Mouse (Mus musculus): Measurements from ENCODE around the gene Sbds. TPM values are rescaled to one million over a fixed set of nuclear protein-coding genes. Genes with fewer than 3 reads are reported as not detected.

Sbds gene
- 97.7 and 105 TPM in 2 replicates for polyA plus RNA-seq (2015; fragmentation: Nextera tagmentation; extraction: Ambion mirVana)

DNA sequence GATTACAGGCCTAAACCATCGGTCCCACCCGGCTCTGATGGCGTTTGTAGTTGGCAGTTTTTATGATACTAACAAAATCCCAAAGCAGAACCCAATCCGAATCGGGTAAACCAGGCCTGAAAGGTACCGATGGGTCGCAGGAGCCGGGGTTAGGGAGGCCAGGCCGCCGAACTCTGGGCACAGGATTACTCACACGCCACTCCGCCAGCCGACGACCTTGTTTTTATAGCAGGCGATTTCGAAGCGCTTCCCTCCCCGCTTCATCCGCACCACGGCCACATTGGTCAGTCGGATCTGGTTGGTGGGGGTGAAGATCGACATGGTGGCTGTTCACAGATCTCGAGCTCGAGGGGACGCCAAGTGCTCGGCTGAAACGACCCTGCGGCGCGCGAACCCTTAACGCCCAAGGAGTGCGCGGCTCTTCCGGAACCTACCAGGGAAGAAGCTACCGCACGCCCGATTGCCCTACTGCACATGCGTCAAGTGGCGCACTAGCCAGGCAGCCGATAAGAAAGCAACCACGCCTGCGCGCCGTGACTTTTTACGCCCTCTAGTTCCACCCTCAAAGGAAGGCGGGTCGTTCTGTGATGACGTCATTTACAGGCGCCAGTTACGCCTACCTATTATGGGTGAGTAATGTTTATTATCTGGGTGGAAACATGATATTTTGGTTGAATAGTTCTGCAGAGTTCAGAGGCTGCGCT, at the start of gene Sbds, which contains the start of gene Tyw1:
Gene Sbds (minus strand): TSS at position 514 of the 704 bp plus-strand sequence.
Gene Tyw1 (plus strand): TSS at position 603 of the 704 bp plus-strand sequence.
- WGBS = under 1% methylated on average over 52 of the region's 52 CpGs

DNA sequence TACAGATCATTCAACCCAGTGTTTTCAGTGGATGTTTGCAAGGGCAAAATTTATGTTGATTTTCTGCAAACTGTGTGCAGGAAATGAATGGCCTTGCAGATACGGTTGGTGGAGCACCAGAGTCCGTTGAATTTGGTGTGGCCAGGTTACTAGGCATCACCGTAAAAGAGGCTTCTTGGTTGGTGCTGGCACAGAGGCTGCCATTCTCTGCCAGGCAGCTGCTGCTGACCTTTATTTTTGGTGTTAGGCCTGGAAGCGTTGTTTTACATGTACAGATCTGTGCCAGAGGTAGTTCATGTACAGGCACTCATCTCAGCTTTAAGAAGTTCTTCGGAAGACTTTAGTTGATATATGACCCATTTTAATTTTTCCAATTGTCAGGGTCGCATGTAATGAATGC, 48.3 kb upstream of the Sbds start:
- ATAC-seq = no peak
- Histone ChIP-seq H3K36me3 (ENCODE audit: control insufficient read depth, insufficient read depth) (peaks cover 38% of the 10 kb centered on the region), H3K27ac (ENCODE audit: low read depth, low read length) (no peak overlapping the region), H3K4me3 (ENCODE audit: low read depth, low read length) (no peak overlapping the region), H3K4me1 (replicated peaks; ENCODE audit: control insufficient read depth, insufficient read depth, low read length) (no peaks in the 10 kb centered on the region), H3K9ac (ENCODE audit: low read depth, low read length) (no peak overlapping the region), H3K9me3 (ENCODE audit: control insufficient read depth) (no peaks in the 10 kb centered on the region), H3K4me2 (replicated peaks; ENCODE audit: low read depth) (no peak overlapping the region), H3K27me3 (replicated peaks; ENCODE audit: control insufficient read depth, insufficient read depth, low read length) (no peaks in the 10 kb centered on the region)
- TF ChIP-seq CTCF (IDR thresholded peaks at IDR 0.05; ENCODE audit: low read depth) = no peak
- 92% methylated on average over 6 of the region's 6 CpGs for WGBS

More for the DNA sequence above, at the start of gene Sbds, which contains the start of gene Tyw1:
- Histone ChIP-seq H3K36me3 (ENCODE audit: control insufficient read depth, insufficient read depth) (peaks cover 32% of the 10 kb centered on the region), H3K27me3 (replicated peaks; ENCODE audit: control insufficient read depth, insufficient read depth, low read length) (no peaks in the 10 kb centered on the region), H3K4me3 (ENCODE audit: low read depth, low read length) (peak within 1 kb of the TSS; percentile 77), H3K27ac (ENCODE audit: low read depth, low read length) (peak within 1 kb of the TSS; percentile 93), H3K4me2 (replicated peaks; ENCODE audit: low read depth) (peak within 1 kb of the TSS; percentile 71), H3K9me3 (ENCODE audit: control insufficient read depth) (no peaks in the 10 kb centered on the region), H3K9ac (ENCODE audit: low read depth, low read length) (peak within 1 kb of the TSS; percentile 89), H3K4me1 (replicated peaks; ENCODE audit: control insufficient read depth, insufficient read depth, low read length) (no peaks in the 10 kb centered on the region)
- peak; percentile 84 for ATAC-seq
- peak; percentile 20 for TF ChIP-seq CTCF (IDR thresholded peaks at IDR 0.05; ENCODE audit: low read depth)

DNA sequence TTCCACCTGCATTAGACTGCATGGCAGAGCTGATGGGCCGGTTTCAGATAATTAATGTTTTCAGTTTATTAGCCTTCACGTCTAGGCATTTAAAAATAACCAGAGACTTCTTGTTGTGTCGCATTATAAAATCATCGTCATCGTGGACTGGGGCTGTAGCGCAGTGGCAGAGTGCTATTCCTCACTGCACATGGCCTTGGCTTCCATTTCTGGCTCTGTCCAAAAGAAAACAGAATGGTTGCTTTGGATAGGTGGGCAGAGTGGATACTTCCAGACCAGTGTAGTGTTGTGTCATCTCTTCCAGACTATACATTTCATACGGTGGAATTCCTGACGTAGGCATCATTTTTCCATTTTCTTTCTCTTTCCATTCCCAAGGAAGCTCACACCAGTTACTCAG, 44.2 kb upstream of the Sbds start:
- no peak for TF ChIP-seq CTCF (IDR thresholded peaks at IDR 0.05; ENCODE audit: low read depth)
- no peak for ATAC-seq
- H3K4me2 ChIP-seq (replicated peaks; ENCODE audit: low read depth) = no peak overlapping the region
- H3K36me3 ChIP-seq (ENCODE audit: control insufficient read depth, insufficient read depth) = peaks cover 37% of the 10 kb centered on the region
- H3K27me3 ChIP-seq (replicated peaks; ENCODE audit: control insufficient read depth, insufficient read depth, low read length) = no peaks in the 10 kb centered on the region
- no peaks in the 10 kb centered on the region for H3K4me1 ChIP-seq (replicated peaks; ENCODE audit: control insufficient read depth, insufficient read depth, low read length)
- WGBS = 93% methylated on average over 8 of the region's 8 CpGs
- no peak overlapping the region for H3K27ac ChIP-seq (ENCODE audit: low read depth, low read length)
- H3K4me3 ChIP-seq (ENCODE audit: low read depth, low read length) = no peak overlapping the region
- H3K9ac ChIP-seq (ENCODE audit: low read depth, low read length) = no peak overlapping the region
- no peaks in the 10 kb centered on the region for H3K9me3 ChIP-seq (ENCODE audit: control insufficient read depth)

DNA sequence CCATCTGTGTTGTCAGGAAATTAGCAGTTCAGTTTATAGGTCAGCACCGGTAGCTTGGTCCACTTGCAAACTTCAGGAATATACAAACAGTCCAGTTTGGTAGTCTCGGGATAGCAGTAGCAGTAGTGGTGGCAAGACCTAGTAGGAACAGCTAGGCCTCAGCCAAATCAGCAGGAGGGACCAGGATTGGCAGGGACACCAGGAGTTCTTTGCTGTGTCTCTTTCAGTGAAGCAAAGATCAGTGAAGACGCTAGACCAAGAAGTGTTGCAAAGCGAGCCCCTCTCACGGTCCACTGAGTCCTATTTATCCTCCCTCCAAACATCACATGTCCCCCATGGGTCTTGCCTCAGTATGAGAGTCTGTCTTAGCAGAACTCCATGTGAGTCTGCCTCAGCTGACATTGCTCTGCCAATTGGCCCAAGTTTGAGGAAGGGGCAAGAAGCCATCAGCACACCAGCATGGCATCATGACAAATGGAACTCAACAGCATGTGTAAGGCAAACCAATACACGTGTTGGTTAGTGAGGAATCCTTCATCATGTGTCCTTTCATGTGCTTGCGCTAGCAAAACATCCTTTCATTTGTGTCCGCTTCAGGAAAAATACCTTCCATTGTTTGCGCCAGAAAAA, 43.6 kb upstream of the Sbds start:
- peaks cover 37% of the 10 kb centered on the region for H3K36me3 ChIP-seq (ENCODE audit: control insufficient read depth, insufficient read depth)

DNA sequence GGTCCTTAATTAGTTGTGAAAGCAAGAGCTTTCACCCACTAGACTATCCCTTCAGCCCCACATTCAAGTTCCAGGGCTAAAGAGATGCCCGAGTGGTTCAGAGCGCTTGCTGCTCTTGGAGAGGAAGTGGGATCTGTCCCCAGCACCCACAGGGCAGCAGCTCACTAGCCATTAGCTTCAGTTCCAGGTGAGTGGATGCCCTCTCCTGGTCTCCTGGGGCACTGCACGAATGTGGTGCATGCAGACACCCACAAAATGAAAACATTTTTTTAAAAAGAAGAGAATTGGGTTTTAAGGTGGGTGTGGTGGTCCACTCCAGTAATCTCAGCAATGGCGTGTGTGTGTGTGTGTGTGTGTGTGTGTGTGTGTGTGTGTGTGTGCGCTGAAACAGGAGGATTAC, 40.7 kb upstream of the Sbds start:
- Histone ChIP-seq H3K9ac (ENCODE audit: low read depth, low read length) (no peak overlapping the region), H3K27me3 (replicated peaks; ENCODE audit: control insufficient read depth, insufficient read depth, low read length) (no peaks in the 10 kb centered on the region), H3K4me1 (replicated peaks; ENCODE audit: control insufficient read depth, insufficient read depth, low read length) (no peaks in the 10 kb centered on the region), H3K27ac (ENCODE audit: low read depth, low read length) (no peak overlapping the region), H3K4me3 (ENCODE audit: low read depth, low read length) (no peak overlapping the region), H3K9me3 (ENCODE audit: control insufficient read depth) (no peaks in the 10 kb centered on the region), H3K36me3 (ENCODE audit: control insufficient read depth, insufficient read depth) (peaks cover 28% of the 10 kb centered on the region), H3K4me2 (replicated peaks; ENCODE audit: low read depth) (no peak overlapping the region)
- 0 out of 2 replicates have a peak, but pooled peaks have one; percentile 28 for TF ChIP-seq CTCF (IDR thresholded peaks at IDR 0.05; ENCODE audit: low read depth)
- ATAC-seq = no peak
- 92% methylated on average over 5 of the region's 5 CpGs for WGBS

More for the DNA sequence above, 43.6 kb upstream of the Sbds start:
- no peaks in the 10 kb centered on the region for H3K9me3 ChIP-seq (ENCODE audit: control insufficient read depth)
- H3K27ac ChIP-seq (ENCODE audit: low read depth, low read length) = no peak overlapping the region
- TF ChIP-seq CTCF (IDR thresholded peaks at IDR 0.05; ENCODE audit: low read depth) = no peak
- H3K4me3 ChIP-seq (ENCODE audit: low read depth, low read length) = no peak overlapping the region
- ATAC-seq = no peak
- no peaks in the 10 kb centered on the region for H3K27me3 ChIP-seq (replicated peaks; ENCODE audit: control insufficient read depth, insufficient read depth, low read length)
- WGBS = 94% methylated on average over 9 of the region's 9 CpGs
- H3K9ac ChIP-seq (ENCODE audit: low read depth, low read length) = no peak overlapping the region
- H3K4me1 ChIP-seq (replicated peaks; ENCODE audit: control insufficient read depth, insufficient read depth, low read length) = no peaks in the 10 kb centered on the region
- H3K4me2 ChIP-seq (replicated peaks; ENCODE audit: low read depth) = no peak overlapping the region

DNA sequence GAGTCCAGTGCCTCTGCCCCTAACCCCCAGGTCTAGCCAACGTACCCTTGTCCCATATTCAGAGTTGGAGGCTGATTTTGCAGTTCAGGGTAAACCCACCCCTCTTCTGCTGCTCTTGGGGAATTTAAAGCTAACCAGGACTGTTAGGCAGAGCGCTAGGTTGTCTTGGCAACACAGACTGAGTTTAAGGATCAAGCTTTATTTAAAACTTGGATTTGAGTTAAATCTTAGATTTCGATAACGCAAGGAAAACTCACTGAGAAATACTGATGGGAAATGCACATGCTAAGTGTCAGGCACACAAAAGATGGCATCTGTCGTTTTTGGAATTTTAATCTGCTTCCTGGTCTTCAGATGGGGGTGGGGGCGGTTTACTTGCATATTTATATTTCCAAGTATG, 39.3 kb upstream of the Sbds start:
- Histone ChIP-seq H3K27ac (ENCODE audit: low read depth, low read length) (no peak overlapping the region), H3K4me2 (replicated peaks; ENCODE audit: low read depth) (no peak overlapping the region), H3K27me3 (replicated peaks; ENCODE audit: control insufficient read depth, insufficient read depth, low read length) (no peaks in the 10 kb centered on the region), H3K36me3 (ENCODE audit: control insufficient read depth, insufficient read depth) (peaks cover 25% of the 10 kb centered on the region), H3K4me3 (ENCODE audit: low read depth, low read length) (no peak overlapping the region), H3K9me3 (ENCODE audit: control insufficient read depth) (no peaks in the 10 kb centered on the region), H3K4me1 (replicated peaks; ENCODE audit: control insufficient read depth, insufficient read depth, low read length) (no peaks in the 10 kb centered on the region), H3K9ac (ENCODE audit: low read depth, low read length) (no peak overlapping the region)
- TF ChIP-seq CTCF (IDR thresholded peaks at IDR 0.05; ENCODE audit: low read depth) = no peak
- ATAC-seq = no peak
- WGBS = 85% methylated on average over 6 of the region's 6 CpGs
